Mouse (Mus musculus) bone marrow macrophage, adult 2 months (primary cell): ENCODE data around the gene Rnf157.

Experiments
- CTCF ChIP-seq: IDR thresholded peaks from 2 replicates; pipeline ENCODE4 v1.5.1; 2012; ENCODE audit warnings: low read depth, mild to moderate bottlenecking, low read length, moderate library complexity
- POLR2A ChIP-seq: IDR thresholded peaks from 2 replicates; pipeline ENCODE4 v1.6.1; 2012; ENCODE audit warnings: mild to moderate bottlenecking, low read depth, low read length, borderline replicate concordance

GRCm38 (mm10) chr11:116335244-116336036 lies 77.4 kb downstream of the Rnf157 start, which contains the start of gene Foxj1:
- no peak for TF ChIP-seq POLR2A
- TF ChIP-seq CTCF: peak; percentile 51
